Mouse (Mus musculus): ENCODE measurements around the gene Mlh3. TPM values are rescaled to one million over a fixed set of nuclear protein-coding genes. Genes with fewer than 3 reads are reported as not detected.
A peak's percentile ranks its signal among the peaks of the same experiment; 100 is the strongest.

Mlh3 gene
- total and polyA plus RNA-seq, 3 experiments: 7.8 to 9.8 (median 8.3) TPM

GRCm38 (mm10) chr12:85271843-85272206, 1.4 kb upstream of the Mlh3 start:
- TF ChIP-seq RCOR1 (conservative IDR thresholded peaks at IDR 0.05; ENCODE audit: low read depth, low read length) (no peak), MAFK (IDR thresholded peaks at IDR 0.05; ENCODE audit: insufficient replicate concordance, low read length) (no peak)
- H3K4me1 ChIP-seq (ENCODE audit: control insufficient read depth in 1 of 2, insufficient read depth in 2 of 2): peaks cover 4 to 38% of the 10 kb centered on the region in 2 experiments; a peak in 2 of 4 replicates
- H3K9me3 ChIP-seq (replicated peaks; ENCODE audit: low read length): no peaks in the 10 kb centered on the region
- no peaks in the 10 kb centered on the region for H3K27me3 ChIP-seq (replicated peaks)
- dilution Hi-C loops (cut with MboI; ENCODE audit: extremely low pct_ligation_motif_present, extremely low pct_unique_long_range_greater_than_20kb, low sequenced_read_pairs) (no loop called here), in situ Hi-C loops (cut with MboI; ENCODE audit: low pct_ligation_motif_present, low pct_unique_long_range_greater_than_20kb, low sequenced_read_pairs) (no loop called here)
- H3K79me2 ChIP-seq (replicated peaks; ENCODE audit: control insufficient read depth, extremely low read depth, insufficient read depth, poor library complexity, severe bottlenecking): no peaks in the 10 kb centered on the region
- no peak for DNase-seq (ENCODE audit: extremely low read depth)
- H3K4me3 ChIP-seq (replicated peaks in 1 of 3; ENCODE audit: low read depth in 2 of 3, low read length in 2 of 3, poor library complexity in 1 of 3): no peak overlapping the region
- no peak overlapping the region for H3K9ac ChIP-seq (ENCODE audit: insufficient read depth, low read depth)
- no peak overlapping the region for H3K4me2 ChIP-seq (ENCODE audit: insufficient read depth, low read depth, poor library complexity, severe bottlenecking)
- peaks cover 7 to 38% of the 10 kb centered on the region in 2 experiments for H3K36me3 ChIP-seq (replicated peaks in 1 of 2; ENCODE audit: control insufficient read depth in 1 of 2, insufficient read depth in 1 of 2, low read length in 1 of 2)
- no peak overlapping the region for H3K27ac ChIP-seq (ENCODE audit: insufficient read depth, low read depth)

- Histone ChIP-seq H3K27ac (ENCODE audit: insufficient read depth, low read depth) (no peak overlapping the region), H3K4me3 (replicated peaks in 1 of 3; ENCODE audit: low read depth in 2 of 3, low read length in 2 of 3, poor library complexity in 1 of 3) (no peak overlapping the region), H3K79me2 (replicated peaks; ENCODE audit: control insufficient read depth, extremely low read depth, insufficient read depth, poor library complexity, severe bottlenecking) (no peaks in the 10 kb centered on the region), H3K4me2 (ENCODE audit: insufficient read depth, low read depth, poor library complexity, severe bottlenecking) (no peak overlapping the region), H3K9me3 (replicated peaks; ENCODE audit: low read length) (no peaks in the 10 kb centered on the region), H3K27me3 (replicated peaks) (no peaks in the 10 kb centered on the region), H3K36me3 (replicated peaks in 1 of 2; ENCODE audit: control insufficient read depth in 1 of 2, insufficient read depth in 1 of 2, low read length in 1 of 2) (peaks cover 7 to 35% of the 10 kb centered on the region in 2 experiments), H3K4me1 (ENCODE audit: control insufficient read depth in 1 of 2, insufficient read depth in 2 of 2) (peaks cover 4 to 38% of the 10 kb centered on the region in 2 experiments; a peak in 2 of 4 replicates), H3K9ac (ENCODE audit: insufficient read depth, low read depth) (no peak overlapping the region)
- TF ChIP-seq BHLHE40 (IDR thresholded peaks at IDR 0.05; ENCODE audit: low read depth, low read length) (no peak), ZKSCAN1 (IDR thresholded peaks at IDR 0.05; ENCODE audit: borderline replicate concordance, low read depth, low read length) (no peak), CTCF (conservative IDR thresholded peaks at IDR 0.05 in 1 of 2, IDR thresholded peaks at IDR 0.05 in 1 of 2; ENCODE audit: low read depth in 2 of 2, low read length in 2 of 2) (peak in 1 of 2 experiments; percentile 20; a peak in 1 of 4 replicates), EP300 (IDR thresholded peaks at IDR 0.05; ENCODE audit: low read length) (no peak), RAD21 (IDR thresholded peaks at IDR 0.05; ENCODE audit: low read depth, low read length) (no peak; the same call in none of the 2 replicates), MYC (IDR thresholded peaks at IDR 0.05; ENCODE audit: low read depth, low read length) (no peak), ELF1 (IDR thresholded peaks at IDR 0.05; ENCODE audit: low read depth, low read length) (no peak)
- DNase-seq (ENCODE audit: extremely low read depth): no peak
- dilution Hi-C loops (cut with MboI; ENCODE audit: extremely low pct_ligation_motif_present, extremely low pct_unique_long_range_greater_than_20kb, low sequenced_read_pairs) (no loop called here), in situ Hi-C loops (cut with MboI; ENCODE audit: low pct_ligation_motif_present, low pct_unique_long_range_greater_than_20kb, low sequenced_read_pairs) (no loop called here)
Measured at GRCm38 (mm10) chr12:85271132-85271842, 888 bp upstream of the Mlh3 start.

- Histone ChIP-seq H3K9me3 (replicated peaks; ENCODE audit: low read length) (no peaks in the 10 kb centered on the region), H3K9ac (ENCODE audit: insufficient read depth, low read depth) (peak overlapping the region; percentile 86), H3K4me2 (ENCODE audit: insufficient read depth, low read depth, poor library complexity, severe bottlenecking) (peak overlapping the region; percentile 72), H3K4me1 (ENCODE audit: control insufficient read depth in 1 of 2, insufficient read depth in 2 of 2) (peaks cover 4 to 41% of the 10 kb centered on the region in 2 experiments; a peak in 2 of 4 replicates), H3K36me3 (replicated peaks in 1 of 2; ENCODE audit: control insufficient read depth in 1 of 2, insufficient read depth in 1 of 2, low read length in 1 of 2) (peaks cover 3 to 28% of the 10 kb centered on the region in 2 experiments), H3K79me2 (replicated peaks; ENCODE audit: control insufficient read depth, extremely low read depth, insufficient read depth, poor library complexity, severe bottlenecking) (no peaks in the 10 kb centered on the region), H3K4me3 (replicated peaks in 1 of 3; ENCODE audit: low read depth in 2 of 3, low read length in 2 of 3, poor library complexity in 1 of 3) (peak overlapping the region; percentile 40 to 75 (median 61)), H3K27ac (ENCODE audit: insufficient read depth, low read depth) (no peak overlapping the region), H3K27me3 (replicated peaks) (no peaks in the 10 kb centered on the region)
- peak; percentile 48; the same call in 1 of the 2 replicates for TF ChIP-seq CHD2 (IDR thresholded peaks at IDR 0.05; ENCODE audit: low read length)
- TF ChIP-seq ZKSCAN1 (IDR thresholded peaks at IDR 0.05; ENCODE audit: borderline replicate concordance, low read depth, low read length): no peak
- TF ChIP-seq USF2 (conservative IDR thresholded peaks at IDR 0.05; ENCODE audit: low read depth, low read length): no peak
- in situ Hi-C loops (cut with MboI; ENCODE audit: low pct_ligation_motif_present, low pct_unique_long_range_greater_than_20kb, low sequenced_read_pairs) (no loop called here), dilution Hi-C loops (cut with MboI; ENCODE audit: extremely low pct_ligation_motif_present, extremely low pct_unique_long_range_greater_than_20kb, low sequenced_read_pairs) (no loop called here)
- no peak for DNase-seq (ENCODE audit: extremely low read depth)
Measured at GRCm38 (mm10) chr12:85269821-85270220, 578 bp downstream of the Mlh3 start.
